Mouse (Mus musculus): Measurements from ENCODE around the gene Eipr1. TPM values are rescaled to one million over a fixed set of nuclear protein-coding genes. Genes with fewer than 3 reads are reported as not detected.

The Eipr1 gene
- polyA plus RNA-seq, 1 experiment, result 25.7 TPM

DNA sequence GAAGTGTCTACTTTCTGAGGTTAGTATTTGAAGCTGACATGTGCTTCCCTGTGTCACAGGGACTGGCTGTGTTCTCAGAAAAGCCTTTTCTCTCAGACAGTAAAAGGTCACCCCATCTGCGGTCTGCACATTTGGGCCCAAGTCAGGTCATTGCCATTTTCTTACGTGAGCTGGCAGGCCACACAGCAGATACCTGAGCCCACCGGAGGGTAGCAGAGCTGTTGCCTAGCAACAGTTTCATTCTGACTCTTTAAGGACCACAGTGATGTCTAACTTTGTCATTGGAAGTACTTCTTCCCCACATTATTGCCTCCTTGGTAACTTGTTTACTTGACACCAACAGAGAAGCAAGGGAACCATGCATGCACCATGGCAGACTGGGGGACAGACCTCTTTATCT, 41.0 kb downstream of the Eipr1 start:
- Histone ChIP-seq H3K27me3 (ENCODE audit: control insufficient read depth, insufficient read depth, low read length) (no peaks in the 10 kb centered on the region), H3K27ac (ENCODE audit: control insufficient read depth, insufficient read depth, low read depth, low read length) (no peak overlapping the region), H3K4me3 (ENCODE audit: control insufficient read depth, low read depth, low read length) (no peak overlapping the region), H3K4me1 (ENCODE audit: control insufficient read depth, insufficient read depth, low read length) (no peaks in the 10 kb centered on the region), H3K36me3 (ENCODE audit: control insufficient read depth, insufficient read depth, low read length) (no peaks in the 10 kb centered on the region)
- no peak for TF ChIP-seq CTCF (IDR thresholded peaks at IDR 0.05; ENCODE audit: control insufficient read depth, insufficient read depth, insufficient replicate concordance, low read depth, low read length)
- TF ChIP-seq POLR2A (IDR thresholded peaks at IDR 0.05; ENCODE audit: control insufficient read depth, low read depth, low read length), result no peak

DNA sequence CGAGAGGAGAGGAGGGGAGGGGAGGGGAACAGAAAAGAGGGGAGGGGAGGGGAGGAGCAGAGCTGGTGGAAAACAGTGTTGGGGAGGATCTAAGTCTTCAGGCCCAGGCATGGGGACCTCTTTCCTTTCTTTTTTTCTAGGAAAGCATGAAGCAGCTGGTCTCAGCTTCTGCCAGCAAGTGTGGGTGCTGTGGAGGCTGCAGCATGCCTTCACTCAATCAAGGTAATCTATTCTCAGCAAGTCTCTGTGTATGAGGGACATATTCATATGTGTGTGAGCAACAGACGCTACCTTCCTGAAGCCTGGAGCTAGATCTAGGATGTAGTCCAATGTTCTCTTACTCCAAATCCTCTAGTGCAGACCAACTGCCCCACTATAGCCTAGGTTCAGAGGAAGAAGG, 42.1 kb downstream of the Eipr1 start:
- Histone ChIP-seq H3K27me3 (ENCODE audit: control insufficient read depth, insufficient read depth, low read length) (no peaks in the 10 kb centered on the region), H3K4me1 (ENCODE audit: control insufficient read depth, insufficient read depth, low read length) (no peaks in the 10 kb centered on the region), H3K27ac (ENCODE audit: control insufficient read depth, insufficient read depth, low read depth, low read length) (no peak overlapping the region), H3K4me3 (ENCODE audit: control insufficient read depth, low read depth, low read length) (no peak overlapping the region), H3K36me3 (ENCODE audit: control insufficient read depth, insufficient read depth, low read length) (no peaks in the 10 kb centered on the region)
- TF ChIP-seq POLR2A (IDR thresholded peaks at IDR 0.05; ENCODE audit: control insufficient read depth, low read depth, low read length) (no peak), CTCF (IDR thresholded peaks at IDR 0.05; ENCODE audit: control insufficient read depth, insufficient read depth, insufficient replicate concordance, low read depth, low read length) (no peak)

DNA sequence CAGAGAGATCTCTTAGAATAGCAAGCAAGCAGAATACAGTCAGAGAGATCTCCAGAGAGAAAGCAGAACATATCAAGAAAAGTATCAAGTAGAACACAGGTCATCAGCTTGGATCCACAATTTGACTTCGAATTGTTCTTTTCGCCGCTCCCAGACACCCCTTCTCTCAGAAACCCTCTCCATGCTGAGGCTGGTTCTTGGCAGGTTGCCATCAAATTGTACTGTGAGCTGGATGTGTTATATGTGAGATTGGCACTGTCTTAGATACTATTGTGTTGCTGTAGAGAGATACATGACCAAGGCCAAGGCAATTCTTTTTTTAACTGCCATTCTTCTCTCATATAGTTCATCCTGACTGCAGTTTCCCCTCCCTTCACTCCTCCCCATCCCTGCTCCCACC, 43.4 kb downstream of the Eipr1 start:
- no peaks in the 10 kb centered on the region for H3K4me1 ChIP-seq (ENCODE audit: control insufficient read depth, insufficient read depth, low read length)
- H3K36me3 ChIP-seq (ENCODE audit: control insufficient read depth, insufficient read depth, low read length), result no peaks in the 10 kb centered on the region
- no peak overlapping the region for H3K27ac ChIP-seq (ENCODE audit: control insufficient read depth, insufficient read depth, low read depth, low read length)
- no peak overlapping the region for H3K4me3 ChIP-seq (ENCODE audit: control insufficient read depth, low read depth, low read length)
- TF ChIP-seq POLR2A (IDR thresholded peaks at IDR 0.05; ENCODE audit: control insufficient read depth, low read depth, low read length) (no peak), CTCF (IDR thresholded peaks at IDR 0.05; ENCODE audit: control insufficient read depth, insufficient read depth, insufficient replicate concordance, low read depth, low read length) (no peak)
- no peaks in the 10 kb centered on the region for H3K27me3 ChIP-seq (ENCODE audit: control insufficient read depth, insufficient read depth, low read length)

- Histone ChIP-seq H3K27ac (ENCODE audit: control insufficient read depth, insufficient read depth, low read depth, low read length) (no peak overlapping the region), H3K36me3 (ENCODE audit: control insufficient read depth, insufficient read depth, low read length) (no peaks in the 10 kb centered on the region)
- TF ChIP-seq CTCF (IDR thresholded peaks at IDR 0.05; ENCODE audit: control insufficient read depth, insufficient read depth, insufficient replicate concordance, low read depth, low read length), result no peak
- no peak for TF ChIP-seq POLR2A (IDR thresholded peaks at IDR 0.05; ENCODE audit: control insufficient read depth, low read depth, low read length)
Measured at GRCm38 (mm10) chr12:28796881-28797420, 45.3 kb downstream of the Eipr1 start.

DNA sequence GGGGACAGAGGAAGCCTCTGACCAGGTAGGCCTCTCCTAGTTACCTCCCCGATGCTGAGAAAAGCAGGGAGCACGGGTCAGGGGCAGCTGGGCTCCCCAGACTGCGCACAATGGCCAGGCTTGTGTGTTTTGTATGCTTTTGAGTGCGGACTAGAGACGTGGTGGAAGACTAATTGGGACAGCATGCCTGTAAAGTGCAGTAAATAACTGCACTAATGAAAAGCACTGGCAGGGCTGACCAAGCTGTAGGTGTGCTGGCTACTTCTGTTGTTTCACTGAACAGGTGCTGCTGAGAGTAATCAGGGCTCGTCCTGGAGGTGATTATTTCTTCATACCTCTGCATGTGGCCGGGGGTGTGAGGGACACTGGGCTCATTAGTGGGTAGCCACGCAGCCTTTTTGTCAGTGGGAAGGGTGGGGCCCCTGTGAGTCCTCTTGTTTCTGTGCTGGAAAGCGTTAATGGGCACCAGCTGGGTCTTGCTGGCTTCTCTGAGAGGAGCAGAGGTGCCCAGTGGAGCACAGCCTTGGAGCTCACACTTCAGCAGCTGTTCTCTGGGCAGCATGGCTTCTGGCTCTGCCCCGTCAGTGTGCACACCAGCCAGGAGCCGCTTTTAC, 48.3 kb downstream of the Eipr1 start:
- Histone ChIP-seq H3K27me3 (ENCODE audit: control insufficient read depth, insufficient read depth, low read length) (no peaks in the 10 kb centered on the region), H3K36me3 (ENCODE audit: control insufficient read depth, insufficient read depth, low read length) (no peaks in the 10 kb centered on the region), H3K4me3 (ENCODE audit: control insufficient read depth, low read depth, low read length) (no peak overlapping the region), H3K4me1 (ENCODE audit: control insufficient read depth, insufficient read depth, low read length) (no peaks in the 10 kb centered on the region), H3K27ac (ENCODE audit: control insufficient read depth, insufficient read depth, low read depth, low read length) (no peak overlapping the region)
- TF ChIP-seq CTCF (IDR thresholded peaks at IDR 0.05; ENCODE audit: control insufficient read depth, insufficient read depth, insufficient replicate concordance, low read depth, low read length), result no peak
- no peak for TF ChIP-seq POLR2A (IDR thresholded peaks at IDR 0.05; ENCODE audit: control insufficient read depth, low read depth, low read length)

More at GRCm38 (mm10) chr12:28796881-28797420, 45.3 kb downstream of the Eipr1 start:
- no peaks in the 10 kb centered on the region for H3K4me1 ChIP-seq (ENCODE audit: control insufficient read depth, insufficient read depth, low read length)
- H3K4me3 ChIP-seq (ENCODE audit: control insufficient read depth, low read depth, low read length), result no peak overlapping the region
- no peaks in the 10 kb centered on the region for H3K27me3 ChIP-seq (ENCODE audit: control insufficient read depth, insufficient read depth, low read length)

DNA sequence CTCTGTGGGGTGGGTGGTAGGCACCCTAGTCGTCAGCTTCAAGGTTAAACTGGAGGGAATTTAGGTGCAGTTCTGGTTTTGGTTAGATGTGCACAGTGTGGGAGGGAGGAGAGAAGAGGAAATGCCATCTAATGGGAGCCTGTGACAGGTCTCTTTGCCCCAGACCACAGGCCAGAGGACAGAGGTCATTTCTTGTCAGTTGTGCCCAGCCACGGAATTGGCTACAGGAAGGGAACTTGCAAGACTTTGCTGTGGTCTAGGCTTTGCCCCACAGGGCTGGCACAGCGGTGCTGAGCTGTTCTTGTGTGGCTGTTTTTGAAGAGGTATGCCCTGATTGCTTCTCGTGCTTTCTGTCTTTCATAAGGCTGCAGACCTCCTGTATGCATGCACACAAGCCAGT, 48.8 kb downstream of the Eipr1 start:
- TF ChIP-seq CTCF (IDR thresholded peaks at IDR 0.05; ENCODE audit: control insufficient read depth, insufficient read depth, insufficient replicate concordance, low read depth, low read length) (no peak), POLR2A (IDR thresholded peaks at IDR 0.05; ENCODE audit: control insufficient read depth, low read depth, low read length) (no peak)
- Histone ChIP-seq H3K4me1 (ENCODE audit: control insufficient read depth, insufficient read depth, low read length) (no peaks in the 10 kb centered on the region), H3K4me3 (ENCODE audit: control insufficient read depth, low read depth, low read length) (no peak overlapping the region), H3K27ac (ENCODE audit: control insufficient read depth, insufficient read depth, low read depth, low read length) (no peak overlapping the region), H3K27me3 (ENCODE audit: control insufficient read depth, insufficient read depth, low read length) (no peaks in the 10 kb centered on the region), H3K36me3 (ENCODE audit: control insufficient read depth, insufficient read depth, low read length) (no peaks in the 10 kb centered on the region)

- TF ChIP-seq CTCF (IDR thresholded peaks at IDR 0.05; ENCODE audit: control insufficient read depth, insufficient read depth, insufficient replicate concordance, low read depth, low read length), result no peak
- H3K27ac ChIP-seq (ENCODE audit: control insufficient read depth, insufficient read depth, low read depth, low read length), result no peak overlapping the region
- H3K4me1 ChIP-seq (ENCODE audit: control insufficient read depth, insufficient read depth, low read length), result no peaks in the 10 kb centered on the region
- H3K36me3 ChIP-seq (ENCODE audit: control insufficient read depth, insufficient read depth, low read length), result no peaks in the 10 kb centered on the region
- no peaks in the 10 kb centered on the region for H3K27me3 ChIP-seq (ENCODE audit: control insufficient read depth, insufficient read depth, low read length)
- no peak overlapping the region for H3K4me3 ChIP-seq (ENCODE audit: control insufficient read depth, low read depth, low read length)
Measured at GRCm38 (mm10) chr12:28800891-28801290, 49.3 kb downstream of the Eipr1 start.

Measured in testis, adult 2 months (tissue).